Mouse (Mus musculus): Measurements from ENCODE around the gene Akna. TPM values are rescaled to one million over a fixed set of nuclear protein-coding genes. Genes with fewer than 3 reads are reported as not detected.

The Akna gene
- polyA plus RNA-seq, 1 experiment from 2014 or later = 2.9 TPM

DNA sequence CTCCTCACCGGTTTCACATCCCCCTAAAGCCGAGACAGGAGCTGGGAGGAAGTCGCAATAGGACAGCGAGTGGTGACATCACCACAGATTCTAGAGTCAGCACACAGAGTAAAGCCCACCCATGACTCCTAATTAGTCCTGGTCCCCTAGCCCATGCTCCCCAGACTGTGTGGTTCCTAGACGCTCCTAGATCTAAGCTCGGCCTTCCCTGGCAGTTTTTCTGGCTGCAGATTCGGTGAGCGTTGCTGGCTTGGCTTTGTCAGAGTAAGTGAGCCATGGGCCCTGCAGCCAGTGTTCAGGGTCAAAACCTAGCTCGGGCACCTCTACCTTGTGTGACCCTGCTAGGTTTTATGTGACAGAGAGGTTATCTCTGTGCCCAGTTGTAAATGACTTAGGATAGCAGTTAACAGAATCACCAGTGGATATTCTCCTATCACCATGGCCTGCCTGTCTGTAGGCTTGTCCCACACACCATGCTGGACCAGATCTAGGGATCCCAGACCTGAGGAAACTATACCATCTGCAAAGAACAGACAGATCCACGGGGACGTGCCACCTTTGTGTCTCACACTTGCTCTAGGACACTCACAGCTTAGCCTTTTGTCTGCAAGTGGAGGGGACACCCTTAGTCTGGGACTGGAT lies 13.1 kb downstream of the Akna start:
- 78% methylated on average over 11 of the region's 11 CpGs for WGBS
- H3K4me1 ChIP-seq (replicated peaks; ENCODE audit: insufficient read depth, low read length) = no peaks in the 10 kb centered on the region

DNA sequence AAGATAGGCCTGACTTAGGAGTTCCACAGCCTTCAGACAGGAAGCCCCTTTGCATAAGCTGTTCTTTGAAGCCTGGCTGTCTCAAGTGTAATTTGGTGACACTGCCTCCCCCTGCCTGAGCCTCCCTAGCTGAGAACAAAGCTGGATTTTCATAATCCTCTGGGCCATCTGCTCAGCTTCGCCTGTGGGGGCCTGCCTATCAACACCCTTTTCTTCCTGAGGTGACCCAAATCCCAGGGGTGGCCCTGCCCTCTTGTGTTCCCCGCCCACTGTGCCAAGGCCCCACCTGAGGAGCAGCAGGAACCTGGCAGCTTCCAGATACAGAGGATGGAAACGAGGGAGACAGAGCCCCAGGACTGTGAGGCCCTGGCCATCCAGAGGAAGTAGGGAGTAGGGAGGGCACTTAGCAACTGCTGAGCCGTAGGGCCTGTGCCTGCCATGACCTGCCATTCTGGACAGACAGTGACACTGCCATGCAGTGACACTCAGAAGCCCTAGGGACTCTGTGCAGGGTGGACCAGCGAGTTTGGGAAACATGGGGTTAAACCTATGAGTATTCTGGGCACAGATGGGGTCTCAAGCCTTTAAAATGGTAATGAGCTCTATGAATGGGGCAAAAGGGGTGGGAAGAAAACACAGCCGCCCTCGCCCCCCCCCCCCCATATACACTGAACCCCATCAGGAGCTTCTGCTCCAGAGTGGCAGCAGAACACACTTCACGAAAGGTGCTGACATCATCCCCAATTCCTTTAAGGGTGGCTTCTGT lies 13.8 kb downstream of the Akna start:
- H3K4me3 ChIP-seq (replicated peaks; ENCODE audit: low read depth, low read length) = no peak overlapping the region
- peaks cover 9% of the 10 kb centered on the region; the same call in 1 of the 2 replicates for H3K36me3 ChIP-seq (ENCODE audit: insufficient read depth, low read length)
- H3K9me3 ChIP-seq (replicated peaks; ENCODE audit: low read length) = no peaks in the 10 kb centered on the region
- H3K9ac ChIP-seq (ENCODE audit: low read depth, low read length) = no peak overlapping the region
- no peak for ATAC-seq (replicated peaks; ENCODE audit: low FRiP score, low read depth)
- WGBS = 70% methylated on average over 8 of the region's 8 CpGs
- H3K4me1 ChIP-seq (replicated peaks; ENCODE audit: insufficient read depth, low read length) = no peaks in the 10 kb centered on the region
- no peak for DNase-seq (ENCODE audit: low spot score)
- H3K27me3 ChIP-seq (ENCODE audit: insufficient read depth, low read length) = no peaks in the 10 kb centered on the region
- no peak overlapping the region for H3K27ac ChIP-seq
- TF ChIP-seq CTCF (IDR thresholded peaks at IDR 0.05; ENCODE audit: low read depth) = no peak
- no peak overlapping the region for H3K4me2 ChIP-seq (ENCODE audit: low read length)

More for the DNA sequence above, 13.1 kb downstream of the Akna start:
- ATAC-seq (replicated peaks; ENCODE audit: low FRiP score, low read depth) = no peak
- TF ChIP-seq CTCF (IDR thresholded peaks at IDR 0.05; ENCODE audit: low read depth) = no peak
- no peak for DNase-seq (ENCODE audit: low spot score)
- Histone ChIP-seq H3K4me2 (ENCODE audit: low read length) (no peak overlapping the region), H3K36me3 (ENCODE audit: insufficient read depth, low read length) (peaks cover 12% of the 10 kb centered on the region; the same call in 1 of the 2 replicates), H3K27ac (no peak overlapping the region), H3K9me3 (replicated peaks; ENCODE audit: low read length) (no peaks in the 10 kb centered on the region), H3K4me3 (replicated peaks; ENCODE audit: low read depth, low read length) (no peak overlapping the region), H3K9ac (ENCODE audit: low read depth, low read length) (no peak overlapping the region), H3K27me3 (ENCODE audit: insufficient read depth, low read length) (no peaks in the 10 kb centered on the region)

DNA sequence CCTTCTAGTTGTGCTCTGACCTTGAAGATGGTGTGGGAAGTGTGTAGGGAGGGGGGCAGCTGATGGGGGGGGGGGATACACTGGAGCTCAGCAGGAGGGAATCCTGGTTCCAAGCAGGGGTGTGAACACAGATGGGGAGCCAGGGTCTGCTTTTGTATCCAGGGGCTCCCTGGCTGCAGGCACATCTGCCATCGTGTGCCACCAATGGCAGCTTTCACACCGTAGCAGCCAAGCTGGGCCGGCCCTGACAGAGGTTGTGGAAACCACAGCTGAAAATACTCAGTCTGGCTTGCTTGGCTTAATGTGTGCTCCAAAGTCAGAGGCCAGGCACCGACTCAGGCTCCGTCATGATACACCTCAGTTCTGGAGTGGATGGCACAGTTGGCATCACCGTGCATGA lies 15.1 kb downstream of the Akna start:
- Histone ChIP-seq H3K27ac (no peak overlapping the region), H3K36me3 (ENCODE audit: insufficient read depth, low read length) (0 out of 2 replicates have a peak, but pooled peaks cover 17% of the 10 kb centered on the region), H3K27me3 (ENCODE audit: insufficient read depth, low read length) (no peaks in the 10 kb centered on the region), H3K4me3 (replicated peaks; ENCODE audit: low read depth, low read length) (no peak overlapping the region), H3K9me3 (replicated peaks; ENCODE audit: low read length) (no peaks in the 10 kb centered on the region), H3K4me1 (replicated peaks; ENCODE audit: insufficient read depth, low read length) (no peaks in the 10 kb centered on the region), H3K9ac (ENCODE audit: low read depth, low read length) (no peak overlapping the region), H3K4me2 (ENCODE audit: low read length) (no peak overlapping the region)
- TF ChIP-seq CTCF (IDR thresholded peaks at IDR 0.05; ENCODE audit: low read depth) = no peak
- 89% methylated on average over 6 of the region's 6 CpGs for WGBS
- DNase-seq (ENCODE audit: low spot score) (no peak), ATAC-seq (replicated peaks; ENCODE audit: low FRiP score, low read depth) (no peak)

DNA sequence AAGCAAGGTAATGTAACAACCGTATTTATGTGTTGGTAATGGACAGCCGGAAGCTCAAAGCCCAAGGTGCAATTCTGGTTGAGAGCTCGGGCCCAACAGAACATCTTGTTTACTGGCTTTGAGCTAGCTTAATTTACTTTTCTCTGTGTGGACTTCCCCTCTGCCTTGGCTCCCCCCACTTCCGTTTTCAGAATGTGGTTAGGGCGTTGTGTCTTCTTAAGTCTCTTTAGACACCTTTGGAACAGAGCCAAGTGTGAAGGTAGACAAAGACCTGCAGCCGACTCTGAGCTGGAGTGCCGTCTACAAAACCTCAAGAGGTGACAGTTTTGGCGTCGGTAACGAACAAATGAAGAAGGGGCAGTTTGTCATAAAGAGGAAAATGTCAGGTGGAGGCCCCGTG lies 17.4 kb downstream of the Akna start:
- no peak overlapping the region for H3K27ac ChIP-seq
- DNase-seq (ENCODE audit: low spot score) (no peak), ATAC-seq (replicated peaks; ENCODE audit: low FRiP score, low read depth) (no peak)
- H3K27me3 ChIP-seq (ENCODE audit: insufficient read depth, low read length) = no peaks in the 10 kb centered on the region
- TF ChIP-seq CTCF (IDR thresholded peaks at IDR 0.05; ENCODE audit: low read depth) = no peak
- H3K9me3 ChIP-seq (replicated peaks; ENCODE audit: low read length) = no peaks in the 10 kb centered on the region
- no peaks in the 10 kb centered on the region for H3K4me1 ChIP-seq (replicated peaks; ENCODE audit: insufficient read depth, low read length)
- no peak overlapping the region for H3K4me2 ChIP-seq (ENCODE audit: low read length)
- H3K9ac ChIP-seq (ENCODE audit: low read depth, low read length) = no peak overlapping the region
- peaks cover 29% of the 10 kb centered on the region for H3K36me3 ChIP-seq (ENCODE audit: insufficient read depth, low read length)
- 66% methylated on average over 11 of the region's 11 CpGs for WGBS
- no peak overlapping the region for H3K4me3 ChIP-seq (replicated peaks; ENCODE audit: low read depth, low read length)

DNA sequence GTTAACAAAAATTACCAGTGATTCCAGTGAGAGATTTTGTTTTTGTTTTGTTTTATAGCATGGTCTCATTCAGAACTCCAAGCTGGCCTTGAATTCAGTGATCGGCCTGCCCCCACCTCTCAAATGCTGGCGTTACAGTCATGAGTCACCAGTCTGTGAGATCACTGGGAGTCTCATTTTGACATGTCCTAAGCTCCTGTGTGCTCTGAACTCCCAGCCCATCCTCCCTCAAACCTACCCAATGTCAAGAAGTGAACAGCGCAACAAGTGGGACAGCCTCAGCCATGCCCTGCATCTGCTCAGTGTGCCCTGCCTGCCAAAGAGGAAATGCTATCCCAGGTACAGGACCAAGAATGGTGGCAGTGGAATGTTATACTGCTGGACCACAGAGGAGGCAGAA lies 17.9 kb downstream of the Akna start:
- H3K4me1 ChIP-seq (replicated peaks; ENCODE audit: insufficient read depth, low read length) = no peaks in the 10 kb centered on the region
- H3K9me3 ChIP-seq (replicated peaks; ENCODE audit: low read length) = no peaks in the 10 kb centered on the region
- H3K27me3 ChIP-seq (ENCODE audit: insufficient read depth, low read length) = no peaks in the 10 kb centered on the region
- H3K4me2 ChIP-seq (ENCODE audit: low read length) = no peak overlapping the region
- no peak overlapping the region for H3K27ac ChIP-seq
- no peak for ATAC-seq (replicated peaks; ENCODE audit: low FRiP score, low read depth)
- peaks cover 29% of the 10 kb centered on the region for H3K36me3 ChIP-seq (ENCODE audit: insufficient read depth, low read length)
- DNase-seq (ENCODE audit: low spot score) = no peak
- no peak for TF ChIP-seq CTCF (IDR thresholded peaks at IDR 0.05; ENCODE audit: low read depth)
- H3K4me3 ChIP-seq (replicated peaks; ENCODE audit: low read depth, low read length) = no peak overlapping the region
- H3K9ac ChIP-seq (ENCODE audit: low read depth, low read length) = no peak overlapping the region
- 94% methylated on average over 3 of the region's 3 CpGs for WGBS

DNA sequence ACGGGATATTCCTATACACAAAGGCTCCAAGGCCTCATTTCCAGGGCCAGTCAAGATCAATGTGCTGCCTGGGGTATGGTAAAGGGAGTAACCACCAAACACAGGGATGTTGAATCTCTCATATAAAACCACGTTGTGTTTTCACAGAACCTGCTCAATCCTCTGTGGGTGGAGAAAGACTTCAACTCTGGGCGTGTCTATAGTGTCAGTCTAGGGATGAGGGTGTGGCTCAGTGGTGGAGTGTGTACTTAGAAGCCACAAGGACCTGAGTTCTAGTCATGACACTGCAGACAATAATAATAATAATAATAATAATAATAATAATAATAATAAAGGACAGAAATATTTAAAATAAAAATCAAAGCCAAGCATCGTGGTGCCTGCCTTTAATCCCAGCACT lies 18.9 kb downstream of the Akna start:
- Histone ChIP-seq H3K9me3 (replicated peaks; ENCODE audit: low read length) (no peaks in the 10 kb centered on the region), H3K4me1 (replicated peaks; ENCODE audit: insufficient read depth, low read length) (no peaks in the 10 kb centered on the region), H3K4me2 (ENCODE audit: low read length) (no peak overlapping the region), H3K27ac (no peak overlapping the region), H3K27me3 (ENCODE audit: insufficient read depth, low read length) (no peaks in the 10 kb centered on the region), H3K9ac (ENCODE audit: low read depth, low read length) (no peak overlapping the region), H3K36me3 (ENCODE audit: insufficient read depth, low read length) (peaks cover 38% of the 10 kb centered on the region), H3K4me3 (replicated peaks; ENCODE audit: low read depth, low read length) (no peak overlapping the region)
- TF ChIP-seq CTCF (IDR thresholded peaks at IDR 0.05; ENCODE audit: low read depth) = no peak
- no peak for ATAC-seq (replicated peaks; ENCODE audit: low FRiP score, low read depth)
- DNase-seq (ENCODE audit: low spot score) = no peak
- WGBS = 90% methylated on average over 4 of the region's 4 CpGs
